Mouse (Mus musculus): Measurements from ENCODE around the gene Amh. TPM values are rescaled to one million over a fixed set of nuclear protein-coding genes. Genes with fewer than 3 reads are reported as not detected.
A peak's percentile ranks its signal among the peaks of the same experiment; 100 is the strongest.

Gene Amh
- polyA plus RNA-seq, 1 experiment from 2014 or later: 0.16 TPM

DNA sequence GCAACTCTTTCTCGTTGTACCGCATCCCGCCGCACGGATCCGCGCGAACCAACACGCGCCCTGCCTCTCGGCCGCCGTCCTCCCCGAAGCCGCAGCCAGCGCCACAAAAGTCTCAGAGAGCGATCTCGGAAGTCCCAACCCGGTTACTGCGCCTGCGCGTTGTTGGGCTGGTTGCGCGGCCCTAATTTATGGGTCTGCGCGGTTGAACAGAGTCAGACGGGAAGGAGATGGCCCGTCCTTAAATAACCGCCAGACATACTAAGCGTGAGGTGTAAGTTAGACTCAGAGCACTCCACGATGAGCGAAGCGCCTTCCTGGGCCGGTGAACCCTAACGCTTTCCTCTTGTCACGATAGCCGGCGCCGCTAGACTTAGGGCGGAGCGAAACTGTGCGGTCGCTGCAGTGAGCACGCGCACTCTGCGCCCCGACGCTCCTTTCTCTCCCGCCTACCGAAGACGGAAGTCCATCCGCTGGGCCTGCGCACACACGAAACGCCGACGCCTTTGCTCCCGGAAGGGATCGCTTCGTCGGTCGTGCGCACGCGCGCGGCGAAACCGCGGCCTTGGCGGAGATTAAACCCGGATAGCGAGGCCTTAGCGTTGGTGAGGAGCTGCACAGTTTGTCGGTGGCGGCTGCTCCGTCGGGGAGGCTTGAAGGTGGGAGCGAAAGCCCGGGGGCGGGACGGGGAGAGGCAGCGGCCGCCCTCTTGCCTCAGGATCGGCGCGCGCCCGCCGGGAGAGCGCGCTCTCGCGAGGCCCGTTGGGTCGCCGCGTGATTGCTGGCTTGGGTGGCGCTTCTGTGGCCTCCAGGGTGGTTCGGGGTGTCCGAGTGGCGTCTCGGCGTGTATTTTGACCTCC, 6.7 kb upstream of the Amh start, which contains the start of the genes Sf3a2 and Plekhj1:
TSS of gene Sf3a2 (plus strand) at position 49 of the 857 bp plus-strand sequence.
TSS of gene Plekhj1 (minus strand) at position 477 of the 857 bp plus-strand sequence.
- peak within 1 kb of the TSS; percentile 85 for H3K9ac ChIP-seq
- peak; percentile 91 for ATAC-seq (replicated peaks; ENCODE audit: insufficient number of reproducible peaks, insufficient read depth, low FRiP score, low read depth)
- WGBS: under 1% methylated on average over 104 of the region's 104 CpGs
- peak within 1 kb of the TSS; percentile 69 for H3K4me2 ChIP-seq
- H3K27me3 ChIP-seq: no peaks in the 10 kb centered on the region
- no peaks in the 10 kb centered on the region for H3K9me3 ChIP-seq (replicated peaks)
- peak within 1 kb of the TSS; percentile 91 for H3K27ac ChIP-seq
- peaks cover 45% of the 10 kb centered on the region for H3K36me3 ChIP-seq
- H3K4me1 ChIP-seq (replicated peaks): peaks cover 36% of the 10 kb centered on the region
- peak within 1 kb of the TSS; percentile 77 for H3K4me3 ChIP-seq

DNA sequence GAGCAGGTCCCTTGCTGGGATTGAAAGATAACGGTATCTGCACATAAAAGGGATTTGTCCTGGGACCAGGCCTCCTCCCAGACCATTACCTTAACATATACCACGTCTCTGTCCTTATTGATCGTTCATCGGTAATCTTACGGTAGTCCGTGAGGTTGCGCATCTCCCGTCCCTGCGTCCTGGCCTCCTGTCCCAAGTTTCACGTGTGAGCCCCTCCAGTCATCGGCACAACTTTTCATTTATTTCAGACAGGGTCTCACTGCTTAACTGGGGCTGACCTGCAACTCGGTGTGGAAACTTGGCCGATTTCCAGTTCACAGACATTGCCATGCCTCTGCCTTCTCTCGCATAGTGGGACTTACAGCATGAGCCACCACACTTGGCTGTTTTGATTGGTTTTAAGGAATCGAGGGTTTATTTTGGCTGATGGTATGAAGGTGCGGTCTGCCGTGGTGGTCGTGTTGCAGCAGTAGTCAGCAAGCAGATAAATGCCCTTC, 5.9 kb upstream of the Amh start:
- WGBS: 1% methylated on average over 18 of the region's 18 CpGs
- peaks cover 31% of the 10 kb centered on the region for H3K4me1 ChIP-seq (replicated peaks)
- peak overlapping the region; percentile 85 for H3K9ac ChIP-seq
- no peaks in the 10 kb centered on the region for H3K27me3 ChIP-seq
- H3K27ac ChIP-seq: peak overlapping the region; percentile 91
- no peaks in the 10 kb centered on the region for H3K9me3 ChIP-seq (replicated peaks)
- peaks cover 46% of the 10 kb centered on the region for H3K36me3 ChIP-seq
- H3K4me2 ChIP-seq: peak overlapping the region; percentile 69
- no peak for ATAC-seq (replicated peaks; ENCODE audit: insufficient number of reproducible peaks, insufficient read depth, low FRiP score, low read depth)
- peak overlapping the region; percentile 77 for H3K4me3 ChIP-seq

GRCm38 (mm10) chr10:80802204-80802912, 2.7 kb upstream of the Amh start:
- H3K4me1 ChIP-seq (replicated peaks): peaks cover 45% of the 10 kb centered on the region
- no peak overlapping the region for H3K4me2 ChIP-seq
- ATAC-seq (replicated peaks; ENCODE audit: insufficient number of reproducible peaks, insufficient read depth, low FRiP score, low read depth): no peak
- no peak overlapping the region for H3K4me3 ChIP-seq
- WGBS: 91% methylated on average over 10 of the region's 10 CpGs
- H3K9ac ChIP-seq: no peak overlapping the region
- no peaks in the 10 kb centered on the region for H3K9me3 ChIP-seq (replicated peaks)
- H3K27ac ChIP-seq: no peak overlapping the region
- H3K36me3 ChIP-seq: peaks cover 36% of the 10 kb centered on the region
- no peaks in the 10 kb centered on the region for H3K27me3 ChIP-seq

GRCm38 (mm10) chr10:80802996-80803395, 2.0 kb upstream of the Amh start:
- Histone ChIP-seq H3K4me3 (no peak overlapping the region), H3K36me3 (peaks cover 36% of the 10 kb centered on the region), H3K9ac (no peak overlapping the region), H3K4me2 (no peak overlapping the region), H3K9me3 (replicated peaks) (no peaks in the 10 kb centered on the region), H3K27me3 (no peaks in the 10 kb centered on the region), H3K4me1 (replicated peaks) (peaks cover 52% of the 10 kb centered on the region), H3K27ac (no peak overlapping the region)
- 66% methylated on average over 3 of the region's 3 CpGs for WGBS
- ATAC-seq (replicated peaks; ENCODE audit: insufficient number of reproducible peaks, insufficient read depth, low FRiP score, low read depth): no peak

DNA sequence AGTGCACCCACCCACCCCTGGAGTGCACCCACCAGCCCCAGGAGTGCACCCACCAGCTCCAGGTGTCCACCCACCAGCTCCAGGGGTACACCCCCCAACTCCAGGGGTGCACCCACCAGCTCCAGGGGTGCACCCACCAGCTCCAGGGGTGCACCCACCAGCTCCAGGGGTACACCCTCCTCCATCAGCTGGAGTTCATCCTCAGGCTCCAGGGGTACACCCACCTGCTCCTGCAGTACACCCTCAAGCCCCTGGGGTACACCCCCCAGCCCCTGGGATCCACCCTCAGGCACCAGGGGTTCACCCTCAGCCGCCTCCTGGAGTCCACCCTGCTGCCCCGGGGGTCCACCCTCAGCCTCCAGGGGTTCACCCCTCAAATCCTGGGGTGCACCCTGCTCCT, 703 bp upstream of the Amh start:
- H3K9me3 ChIP-seq (replicated peaks): no peaks in the 10 kb centered on the region
- H3K4me2 ChIP-seq: no peak overlapping the region
- H3K4me1 ChIP-seq (replicated peaks): peaks cover 64% of the 10 kb centered on the region
- no peak overlapping the region for H3K9ac ChIP-seq
- no peak for ATAC-seq (replicated peaks; ENCODE audit: insufficient number of reproducible peaks, insufficient read depth, low FRiP score, low read depth)
- H3K27me3 ChIP-seq: peaks cover 2% of the 10 kb centered on the region; the same call in 1 of the 2 replicates
- 0 out of 2 replicates have a peak overlapping the region, but pooled peaks have one; percentile 22 for H3K27ac ChIP-seq
- H3K4me3 ChIP-seq: no peak overlapping the region
- 97% methylated on average over 2 of the region's 2 CpGs for WGBS
- H3K36me3 ChIP-seq: peaks cover 36% of the 10 kb centered on the region

DNA sequence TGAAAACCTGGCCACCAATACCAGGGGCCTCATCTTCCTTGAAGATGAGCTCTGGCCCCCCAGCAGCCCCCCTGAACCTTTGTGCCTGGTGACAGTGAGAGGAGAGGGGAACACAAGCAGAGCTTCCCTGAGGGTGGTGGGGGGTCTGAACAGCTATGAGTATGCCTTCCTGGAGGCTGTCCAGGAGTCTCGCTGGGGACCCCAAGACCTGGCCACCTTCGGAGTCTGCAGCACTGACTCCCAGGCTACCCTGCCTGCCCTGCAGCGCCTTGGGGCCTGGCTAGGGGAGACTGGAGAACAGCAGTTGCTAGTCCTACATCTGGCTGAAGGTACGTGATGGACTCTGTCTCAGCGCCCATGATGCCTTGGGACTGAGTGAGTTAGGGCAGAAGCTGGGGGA, 279 bp downstream of the Amh start:
- H3K9ac ChIP-seq: peak overlapping the region; percentile 11; the same call in 1 of the 2 replicates
- H3K27me3 ChIP-seq: peaks cover 5% of the 10 kb centered on the region; the same call in 1 of the 2 replicates
- H3K9me3 ChIP-seq (replicated peaks): no peaks in the 10 kb centered on the region
- no peak overlapping the region for H3K4me2 ChIP-seq
- H3K27ac ChIP-seq: 0 out of 2 replicates have a peak overlapping the region, but pooled peaks have one; percentile 22
- peaks cover 62% of the 10 kb centered on the region for H3K4me1 ChIP-seq (replicated peaks)
- H3K36me3 ChIP-seq: peaks cover 36% of the 10 kb centered on the region
- ATAC-seq (replicated peaks; ENCODE audit: insufficient number of reproducible peaks, insufficient read depth, low FRiP score, low read depth): no peak
- 79% methylated on average over 5 of the region's 5 CpGs for WGBS
- no peak overlapping the region for H3K4me3 ChIP-seq

DNA sequence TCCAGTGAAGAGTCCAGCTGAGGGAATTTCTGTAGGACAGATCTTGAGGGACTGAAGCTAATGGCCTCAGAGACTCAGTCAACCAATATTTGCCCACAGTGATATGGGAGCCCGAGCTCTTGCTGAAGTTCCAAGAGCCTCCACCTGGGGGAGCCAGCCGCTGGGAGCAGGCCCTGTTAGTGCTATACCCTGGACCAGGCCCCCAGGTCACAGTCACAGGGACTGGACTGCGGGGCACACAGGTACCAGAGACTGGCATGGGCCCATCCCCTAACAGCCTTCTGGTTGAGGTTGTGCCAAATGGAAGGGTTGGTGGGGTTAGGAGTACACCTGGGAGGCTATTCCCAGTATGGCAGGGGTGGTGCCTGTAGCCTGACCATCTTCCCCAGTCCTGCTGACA, 882 bp downstream of the Amh start:
- Histone ChIP-seq H3K36me3 (peaks cover 36% of the 10 kb centered on the region), H3K9me3 (replicated peaks) (no peaks in the 10 kb centered on the region), H3K9ac (no peak overlapping the region), H3K27ac (no peak overlapping the region), H3K4me3 (no peak overlapping the region), H3K4me1 (replicated peaks) (peaks cover 58% of the 10 kb centered on the region), H3K4me2 (no peak overlapping the region), H3K27me3 (peaks cover 5% of the 10 kb centered on the region; the same call in 1 of the 2 replicates)
- 20% methylated on average over 3 of the region's 3 CpGs for WGBS
- 0 out of 2 replicates have a peak, but pooled peaks have one; percentile 9 for ATAC-seq (replicated peaks; ENCODE audit: insufficient number of reproducible peaks, insufficient read depth, low FRiP score, low read depth)

DNA sequence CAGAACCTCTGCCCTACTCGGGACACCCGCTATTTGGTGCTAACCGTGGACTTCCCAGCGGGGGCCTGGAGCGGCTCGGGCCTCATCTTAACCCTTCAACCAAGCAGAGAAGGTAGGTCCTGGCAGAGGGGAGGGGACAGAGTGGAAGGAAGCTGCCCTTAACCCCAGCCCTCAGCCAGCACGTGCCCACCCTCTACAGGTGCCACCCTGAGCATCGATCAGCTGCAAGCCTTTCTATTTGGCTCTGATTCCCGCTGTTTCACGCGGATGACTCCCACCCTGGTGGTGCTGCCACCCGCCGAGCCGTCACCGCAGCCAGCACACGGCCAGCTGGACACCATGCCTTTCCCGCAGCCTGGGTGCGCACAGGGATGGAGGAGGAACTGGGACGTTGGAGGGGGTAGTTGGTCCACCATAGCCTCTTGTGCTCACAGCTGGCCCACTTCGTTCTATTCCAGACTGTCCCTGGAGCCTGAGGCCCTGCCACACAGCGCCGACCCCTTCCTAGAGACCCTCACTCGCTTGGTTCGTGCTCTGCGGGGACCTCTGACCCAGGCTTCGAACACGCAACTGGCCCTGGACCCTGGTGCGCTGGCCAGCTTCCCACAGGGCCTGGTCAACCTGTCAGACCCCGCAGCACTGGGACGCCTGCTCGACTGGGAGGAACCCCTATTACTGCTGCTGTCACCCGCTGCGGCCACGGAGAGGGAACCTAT, 1.5 kb downstream of the Amh start:
- no peak for ATAC-seq (replicated peaks; ENCODE audit: insufficient number of reproducible peaks, insufficient read depth, low FRiP score, low read depth)
- Histone ChIP-seq H3K4me1 (replicated peaks) (peaks cover 55% of the 10 kb centered on the region), H3K9ac (peak overlapping the region; percentile 60), H3K27ac (peak overlapping the region; percentile 86), H3K27me3 (peaks cover 5% of the 10 kb centered on the region; the same call in 1 of the 2 replicates), H3K36me3 (peaks cover 31% of the 10 kb centered on the region), H3K9me3 (replicated peaks) (no peaks in the 10 kb centered on the region), H3K4me2 (peak overlapping the region; percentile 93), H3K4me3 (peak overlapping the region; percentile 54)
- 48% methylated on average over 34 of the region's 34 CpGs for WGBS

- ATAC-seq (replicated peaks; ENCODE audit: insufficient number of reproducible peaks, insufficient read depth, low FRiP score, low read depth): peak; percentile 76
- WGBS: 1% methylated on average over 58 of the region's 58 CpGs
Measured at GRCm38 (mm10) chr10:80807057-80807627, 2.1 kb downstream of the Amh start.

More at GRCm38 (mm10) chr10:80807057-80807627, 2.1 kb downstream of the Amh start:
- Histone ChIP-seq H3K27ac (peak overlapping the region; percentile 86), H3K9ac (peak overlapping the region; percentile 60), H3K27me3 (peaks cover 5% of the 10 kb centered on the region; the same call in 1 of the 2 replicates), H3K4me1 (replicated peaks) (peaks cover 56% of the 10 kb centered on the region), H3K4me2 (peak overlapping the region; percentile 93), H3K4me3 (peak overlapping the region; percentile 54), H3K9me3 (replicated peaks) (no peaks in the 10 kb centered on the region), H3K36me3 (peaks cover 25% of the 10 kb centered on the region)

Data from heart, embryonic 15.5 days (tissue).